Mouse (Mus musculus) liver, embryonic 15.5 days (tissue): ENCODE data around the gene Brd3. TPM values are rescaled to one million over a fixed set of nuclear protein-coding genes. Genes with fewer than 3 reads are reported as not detected.
"Not testable (repeated sequence)": the region's sequence is repeated elsewhere in the genome, so short reads cannot be mapped to it uniquely, and the experiment has no call there.

Experiments used
- ATAC-seq: fragments of 200-750 bp; cut with Nextera tagmentation; 2 replicates; pipeline ENCODE4 v1.8.0; 2017; ENCODE audit warnings: moderate number of reproducible peaks, mild to moderate bottlenecking, moderate library complexity; ENCODE audit not compliant: insufficient read depth
- H3K27ac ChIP-seq: fragments of 300-500 bp; sonication (generic); replicated peaks from 2 replicates; pipeline ENCODE4 v1.5.1; 2015; ENCODE audit warnings: mild to moderate bottlenecking, inconsistent platforms
- H3K27me3 ChIP-seq: fragments of 300-500 bp; sonication (generic); 2 replicates; pipeline ENCODE4 v1.6.1; 2015; ENCODE audit warnings: mild to moderate bottlenecking, inconsistent platforms
- H3K36me3 ChIP-seq: fragments of 300-500 bp; sonication (generic); replicated peaks from 2 replicates; pipeline ENCODE4 v1.6.1; 2015; ENCODE audit warnings: moderate library complexity, mild to moderate bottlenecking, inconsistent platforms
- H3K4me1 ChIP-seq: fragments of 300-500 bp; sonication (generic); replicated peaks from 2 replicates; pipeline ENCODE4 v1.6.1; 2015; ENCODE audit warnings: inconsistent platforms
- H3K4me2 ChIP-seq: fragments of 300-500 bp; sonication (generic); 2 replicates; pipeline ENCODE4 v1.6.1; 2015; ENCODE audit warnings: moderate library complexity, mild to moderate bottlenecking, inconsistent platforms
- H3K4me3 ChIP-seq: fragments of 300-500 bp; sonication (generic); replicated peaks from 2 replicates; pipeline ENCODE4 v1.5.1; 2015; ENCODE audit warnings: mild to moderate bottlenecking, inconsistent platforms
- H3K9ac ChIP-seq: fragments of 300-500 bp; sonication (generic); 2 replicates; pipeline ENCODE4 v1.6.1; 2015; ENCODE audit warnings: moderate library complexity, mild to moderate bottlenecking, inconsistent platforms
- H3K9me3 ChIP-seq: fragments of 300-500 bp; sonication (generic); replicated peaks from 2 replicates; pipeline ENCODE4 v1.6.1; 2016; ENCODE audit warnings: inconsistent platforms
- WGBS: fragments of 180-500 bp; shearing (Covaris S2); methylation state at CpG from one replicate; pipeline ENCODE4 v1.1.7; 2015; ENCODE audit warnings: mixed read lengths; ENCODE audit not compliant: insufficient replicate concordance; 5-methylcytosine and 5-hydroxymethylcytosine counted together
- polyA plus RNA-seq: library from polyadenylated mRNA; unstranded; fragments of >200 nt; fragmentation: Nextera tagmentation; extraction: Ambion mirVana; gene quantifications from 2 replicates; pipeline ENCODE4 v1.2.1, GENCODE M21; 2015

The Brd3 gene
- polyA plus RNA-seq, result 22.5 and 22.9 TPM in 2 replicates

DNA sequence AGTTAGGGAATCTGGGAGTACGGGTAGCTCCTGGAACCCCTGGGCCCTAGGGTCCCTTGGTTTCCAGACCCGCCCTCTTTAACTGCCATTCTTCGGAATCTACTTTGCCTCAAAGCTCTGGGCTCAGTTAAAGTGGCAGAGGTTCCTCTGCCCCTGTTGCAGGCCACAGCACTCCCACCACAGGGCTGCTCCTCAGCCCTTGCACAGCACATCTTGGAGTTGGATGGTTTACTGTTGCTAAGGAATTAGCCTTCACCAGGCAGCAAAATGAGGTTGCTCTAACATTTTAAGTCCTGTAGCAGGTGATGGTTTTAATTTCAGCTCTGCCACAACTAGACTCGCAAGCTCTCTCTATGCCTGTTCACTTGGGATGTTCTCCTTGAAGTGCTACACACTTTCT, at the start of gene Brd3:
Brd3 (minus strand) TSS at position 101 of the 400 bp plus-strand sequence.
- H3K4me3 ChIP-seq, result no peak within 1 kb of the TSS
- H3K4me2 ChIP-seq, result no peak within 1 kb of the TSS
- no peak for ATAC-seq
- H3K27ac ChIP-seq, result 0 out of 2 replicates have a peak within 1 kb of the TSS, but pooled peaks have one; percentile 19
- no peak within 1 kb of the TSS for H3K9ac ChIP-seq
- H3K9me3 ChIP-seq, result no peaks in the 10 kb centered on the region
- H3K27me3 ChIP-seq, result no peaks in the 10 kb centered on the region
- 70% methylated on average over 4 of the region's 4 CpGs for WGBS
- H3K36me3 ChIP-seq, result no peaks in the 10 kb centered on the region
- peaks cover 57% of the 10 kb centered on the region for H3K4me1 ChIP-seq

DNA sequence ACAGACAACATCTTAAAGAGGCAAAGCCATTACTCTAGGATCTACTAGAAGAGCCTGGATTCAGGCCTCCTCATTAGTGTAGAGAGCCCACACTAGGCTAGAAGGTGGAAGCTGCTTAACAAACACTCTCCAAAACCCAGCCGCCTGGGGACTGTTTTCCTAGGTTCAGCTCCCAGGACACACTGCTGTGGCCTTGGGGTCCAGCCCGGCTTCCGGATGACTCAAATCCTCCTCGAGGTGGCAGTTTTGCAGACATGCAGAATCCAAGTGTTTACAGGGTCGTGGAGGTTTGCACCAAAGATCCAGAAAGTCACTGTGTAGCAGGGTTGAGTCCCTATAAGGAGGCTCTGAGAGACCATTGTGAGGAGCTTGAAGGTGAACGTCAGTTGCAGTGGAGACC, 49.5 kb upstream of the Brd3 start:
- Histone ChIP-seq H3K9ac (no peak overlapping the region), H3K4me3 (no peak overlapping the region), H3K27me3 (no peaks in the 10 kb centered on the region), H3K4me2 (no peak overlapping the region), H3K27ac (no peak overlapping the region), H3K9me3 (no peaks in the 10 kb centered on the region), H3K4me1 (peaks cover 5% of the 10 kb centered on the region), H3K36me3 (no peaks in the 10 kb centered on the region)
- 58% methylated on average over 6 of the region's 6 CpGs for WGBS
- no peak for ATAC-seq

DNA sequence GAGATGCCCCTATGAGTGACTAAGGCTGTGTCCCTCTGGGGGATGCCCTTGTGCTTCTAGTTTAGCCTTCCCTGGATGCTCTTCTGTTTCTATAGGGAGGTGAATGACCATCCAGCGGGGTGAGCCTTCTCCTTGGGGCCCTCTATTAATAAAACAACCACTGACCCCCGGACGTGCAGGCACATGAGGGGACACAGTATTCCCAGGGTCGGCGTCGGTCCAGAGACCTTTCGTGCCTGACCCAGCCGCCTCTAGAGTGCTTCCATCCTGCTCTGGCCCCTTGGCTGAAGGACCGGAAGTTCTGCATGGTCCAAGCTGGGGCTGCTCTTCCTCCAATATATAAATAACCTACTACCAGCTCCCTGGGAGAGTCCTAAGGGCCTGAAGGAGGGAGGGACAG, 46.8 kb upstream of the Brd3 start:
- WGBS, result 53% methylated on average over 9 of the region's 9 CpGs
- Histone ChIP-seq H3K9ac (no peak overlapping the region), H3K4me2 (no peak overlapping the region), H3K9me3 (no peaks in the 10 kb centered on the region), H3K27me3 (no peaks in the 10 kb centered on the region), H3K4me3 (no peak overlapping the region), H3K27ac (no peak overlapping the region), H3K36me3 (no peaks in the 10 kb centered on the region), H3K4me1 (0 out of 2 replicates have a peak, but pooled peaks cover 3% of the 10 kb centered on the region)
- peak; percentile 62; the same call in 1 of the 2 replicates for ATAC-seq

DNA sequence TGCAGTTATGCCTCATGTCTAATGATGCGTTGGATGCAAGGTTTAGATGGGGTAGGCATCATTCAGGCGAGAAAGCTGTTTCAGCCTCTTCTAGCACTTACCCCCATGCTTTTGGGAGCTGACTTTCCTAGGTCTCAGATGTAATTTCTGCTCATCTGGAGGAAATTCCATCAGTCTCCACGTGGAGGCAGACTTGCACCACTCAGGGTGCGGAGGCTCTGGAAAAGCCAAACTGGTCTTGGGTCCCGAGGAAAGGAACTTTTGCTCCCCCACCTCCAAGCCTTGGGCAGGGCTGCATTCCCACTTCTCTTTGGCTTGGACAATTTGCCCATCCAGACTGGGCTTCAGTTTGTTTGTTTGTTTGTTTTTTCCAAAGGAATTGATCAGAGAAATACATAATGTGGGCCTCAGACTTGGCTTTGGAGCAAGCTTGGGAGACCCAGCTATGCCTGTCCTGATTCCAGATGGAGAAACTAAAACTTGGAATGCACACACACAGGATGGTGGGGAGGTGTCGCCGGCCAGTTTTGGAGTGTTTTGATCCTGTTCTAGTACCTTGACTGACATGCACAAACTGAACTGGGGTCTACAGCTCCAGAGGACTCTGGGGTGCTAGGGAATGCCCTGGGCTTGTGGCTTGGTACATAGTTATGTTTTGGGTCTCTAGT, 45.3 kb upstream of the Brd3 start:
- Histone ChIP-seq H3K9me3 (no peaks in the 10 kb centered on the region), H3K4me3 (no peak overlapping the region), H3K27me3 (no peaks in the 10 kb centered on the region), H3K4me1 (0 out of 2 replicates have a peak, but pooled peaks cover 3% of the 10 kb centered on the region), H3K27ac (no peak overlapping the region), H3K9ac (no peak overlapping the region), H3K36me3 (no peaks in the 10 kb centered on the region), H3K4me2 (no peak overlapping the region)
- whole genome bisulfite sequencing, result 22% methylated on average over 7 of the region's 7 CpGs
- no peak for ATAC-seq

DNA sequence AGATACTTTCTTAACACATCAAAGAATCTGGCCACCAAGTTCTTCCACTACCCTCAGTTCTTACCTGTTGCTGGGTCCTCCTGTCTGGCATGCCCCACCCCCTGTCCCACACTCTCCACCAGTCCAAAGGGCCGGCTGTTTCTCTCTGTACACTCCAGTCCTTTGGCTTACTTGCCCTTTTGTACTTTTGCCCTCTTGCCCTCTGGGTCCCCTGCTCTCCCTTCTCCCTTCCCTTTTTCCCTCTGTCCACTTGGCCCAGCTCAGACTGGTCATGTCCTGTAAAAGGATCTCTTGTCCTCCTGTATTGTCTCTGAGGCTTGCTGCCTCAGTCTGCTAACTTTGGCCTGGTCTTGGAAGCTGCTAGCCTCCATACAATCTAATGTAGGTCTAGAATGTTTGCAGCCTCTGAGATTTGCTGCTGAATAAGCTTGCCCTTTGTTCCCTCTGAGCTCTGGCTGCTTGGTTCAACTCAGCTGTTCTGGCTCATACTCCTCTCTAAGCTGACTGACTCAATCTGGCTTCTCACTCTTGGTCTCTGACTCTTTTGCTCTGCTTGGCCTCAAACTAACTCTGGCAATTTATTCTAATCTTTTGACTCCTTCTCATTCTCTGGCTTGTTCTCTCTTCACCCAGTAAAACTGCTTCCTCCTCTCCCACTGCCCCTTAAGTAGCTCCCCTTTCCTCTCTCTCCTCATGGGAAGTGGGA, 41.4 kb upstream of the Brd3 start:
- Histone ChIP-seq H3K4me3 (no peak overlapping the region), H3K9me3 (no peaks in the 10 kb centered on the region), H3K4me1 (no peaks in the 10 kb centered on the region), H3K36me3 (0 out of 2 replicates have a peak, but pooled peaks cover 4% of the 10 kb centered on the region), H3K27me3 (no peaks in the 10 kb centered on the region), H3K9ac (no peak overlapping the region), H3K4me2 (no peak overlapping the region), H3K27ac (no peak overlapping the region)
- ATAC-seq, result peak; percentile 37; the same call in 1 of the 2 replicates
- WGBS, result 64% methylated on average over 1 of the region's 1 CpGs

DNA sequence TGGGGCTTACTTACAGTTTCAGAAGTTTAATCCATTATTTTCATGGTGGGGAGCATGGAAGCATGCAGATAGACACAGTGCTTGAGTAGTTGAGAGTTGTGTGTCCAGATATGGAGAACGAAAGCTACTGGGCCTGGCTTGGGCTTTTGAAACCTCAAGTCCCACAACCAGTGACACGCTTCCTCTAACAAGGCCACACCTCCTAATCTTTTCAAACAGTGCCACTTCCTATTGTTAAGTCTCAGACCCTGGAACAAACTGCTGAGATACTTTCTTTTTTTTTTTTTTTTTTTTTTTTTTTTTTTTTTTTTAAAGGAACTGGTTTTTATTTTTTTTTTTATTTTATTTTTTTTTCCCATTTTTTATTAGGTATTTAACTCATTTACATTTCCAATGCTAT, 40.5 kb upstream of the Brd3 start:
- no peak overlapping the region for H3K4me2 ChIP-seq
- H3K4me1 ChIP-seq, result no peaks in the 10 kb centered on the region
- peaks cover 8% of the 10 kb centered on the region; the same call in 1 of the 2 replicates for H3K36me3 ChIP-seq
- WGBS, result 76% methylated on average over 2 of the region's 2 CpGs
- no peak overlapping the region for H3K27ac ChIP-seq
- H3K4me3 ChIP-seq, result no peak overlapping the region
- no peaks in the 10 kb centered on the region for H3K27me3 ChIP-seq
- H3K9ac ChIP-seq, result no peak overlapping the region
- ATAC-seq, result no peak
- H3K9me3 ChIP-seq, result no peaks in the 10 kb centered on the region

DNA sequence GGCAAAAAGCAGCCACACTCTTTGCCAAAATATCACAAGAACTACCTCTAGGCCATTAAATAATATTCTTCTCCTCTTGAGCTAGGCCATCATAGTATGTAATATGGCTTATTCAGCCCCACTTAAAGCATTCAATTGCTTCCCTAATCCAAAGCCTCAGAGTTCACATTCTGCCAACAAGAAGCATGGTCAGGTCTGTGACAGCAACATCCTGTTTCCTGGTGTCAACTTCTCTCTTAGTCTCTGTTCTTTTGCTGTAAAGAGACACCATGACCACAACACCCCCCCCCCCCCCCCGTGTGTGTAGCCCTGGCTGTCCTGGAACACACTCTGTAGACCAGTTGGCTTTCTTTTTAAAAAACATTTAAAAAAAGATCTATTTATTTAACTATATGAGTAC, 39.9 kb upstream of the Brd3 start:
- Histone ChIP-seq H3K27ac (no peak overlapping the region), H3K4me2 (no peak overlapping the region), H3K9ac (no peak overlapping the region), H3K9me3 (no peaks in the 10 kb centered on the region), H3K4me1 (no peaks in the 10 kb centered on the region), H3K4me3 (no peak overlapping the region), H3K36me3 (peaks cover 8% of the 10 kb centered on the region; the same call in 1 of the 2 replicates), H3K27me3 (no peaks in the 10 kb centered on the region)
- WGBS, result 19% methylated on average over 1 of the region's 1 CpGs
- no peak for ATAC-seq

DNA sequence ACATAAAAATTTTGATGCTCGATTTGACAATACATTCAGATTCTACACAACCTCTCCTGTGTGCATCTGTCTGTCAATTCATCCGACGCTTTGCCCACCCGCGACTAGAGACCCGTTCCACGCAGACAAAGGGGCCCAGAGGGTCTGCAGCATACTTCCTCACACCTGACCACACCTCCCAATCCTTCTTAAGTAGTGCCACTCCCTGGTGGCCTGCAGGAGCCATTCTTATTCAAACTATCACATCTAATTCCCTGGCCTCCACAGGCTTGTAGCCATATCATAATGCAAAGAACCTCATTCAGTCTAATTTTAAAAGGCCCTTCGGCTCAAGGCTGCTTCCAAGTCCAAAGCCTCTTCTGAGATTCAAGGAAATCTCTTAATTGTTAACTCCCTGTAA, 38.6 kb upstream of the Brd3 start:
- not testable (repeated sequence) for ATAC-seq, H3K36me3 ChIP-seq, H3K4me2 ChIP-seq, H3K9ac ChIP-seq, H3K4me3 ChIP-seq, H3K4me1 ChIP-seq, H3K27ac ChIP-seq, H3K27me3 ChIP-seq, H3K9me3 ChIP-seq
- WGBS, result 78% methylated on average over 8 of the region's 8 CpGs

DNA sequence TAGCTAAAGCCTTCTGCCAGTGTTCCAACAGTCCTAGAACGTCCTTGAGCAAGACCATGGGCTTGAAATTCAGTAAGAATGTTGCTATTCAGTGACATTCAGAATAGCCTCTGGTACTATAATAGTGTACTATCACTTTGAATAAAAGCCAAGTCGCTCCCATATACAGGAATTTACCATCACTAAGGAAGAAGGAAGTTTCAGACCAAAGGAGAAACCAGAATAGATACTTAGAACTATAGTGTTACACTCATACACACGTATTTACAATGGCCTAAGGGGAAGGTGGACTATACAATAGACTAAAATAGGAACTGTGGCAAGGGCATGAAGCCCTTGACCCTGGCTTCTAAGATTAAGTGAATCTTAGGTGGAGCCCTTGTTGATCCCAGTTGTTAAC, 38.1 kb upstream of the Brd3 start:
- WGBS, result 70% methylated on average over 3 of the region's 3 CpGs
- H3K36me3 ChIP-seq, H3K27ac ChIP-seq, H3K27me3 ChIP-seq, H3K9ac ChIP-seq, H3K4me2 ChIP-seq, H3K9me3 ChIP-seq, H3K4me3 ChIP-seq, ATAC-seq: not testable (repeated sequence)
- H3K4me1 ChIP-seq, result peaks cover 13% of the 10 kb centered on the region

DNA sequence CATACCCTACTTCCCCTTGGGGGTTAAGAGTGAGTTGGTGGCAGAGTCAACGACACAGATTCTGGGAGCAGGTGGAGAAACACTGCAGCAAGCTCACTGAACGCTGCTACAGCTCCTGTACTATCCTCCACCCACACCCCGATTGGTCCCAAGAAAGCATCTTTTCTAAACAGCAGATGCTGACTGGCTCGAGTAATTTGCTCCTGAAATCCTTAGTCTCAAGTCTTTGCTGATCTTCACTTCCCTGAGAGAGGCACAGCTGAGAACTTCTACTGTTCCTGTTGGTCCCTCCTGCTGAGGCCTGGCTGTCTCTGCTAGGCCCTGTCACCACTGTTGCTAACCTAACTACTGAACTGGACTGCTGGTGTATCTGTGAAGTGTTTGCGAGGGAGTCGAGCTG, 37.2 kb upstream of the Brd3 start:
- Histone ChIP-seq H3K4me2 (no peak overlapping the region), H3K36me3 (peaks cover 8% of the 10 kb centered on the region; the same call in 1 of the 2 replicates), H3K27ac (no peak overlapping the region), H3K9ac (no peak overlapping the region), H3K4me3 (no peak overlapping the region), H3K4me1 (peaks cover 15% of the 10 kb centered on the region), H3K9me3 (no peaks in the 10 kb centered on the region), H3K27me3 (no peaks in the 10 kb centered on the region)
- 73% methylated on average over 6 of the region's 6 CpGs for WGBS
- no peak for ATAC-seq

DNA sequence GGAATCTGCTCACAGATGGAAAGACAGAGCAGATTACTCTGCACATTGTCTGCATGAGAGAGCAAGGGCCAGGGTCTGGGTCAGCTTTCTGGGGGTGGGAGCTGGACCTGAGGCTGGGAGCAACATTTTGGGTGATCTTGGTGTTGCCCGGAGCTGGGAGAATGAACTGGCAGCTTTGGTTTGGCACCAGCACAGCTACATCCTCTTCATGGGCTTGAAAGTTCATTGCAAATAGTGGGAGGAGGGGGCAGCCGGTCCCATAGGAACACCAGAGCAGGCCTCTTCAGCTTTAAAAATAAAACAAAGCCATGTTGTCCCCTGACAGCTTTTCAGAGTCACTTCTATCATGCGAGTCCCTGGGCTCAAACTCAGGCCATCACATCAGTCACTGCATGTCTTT, 33.8 kb upstream of the Brd3 start:
- Histone ChIP-seq H3K4me2 (peak overlapping the region; percentile 84), H3K4me1 (peaks cover 21% of the 10 kb centered on the region), H3K9ac (peak overlapping the region; percentile 62), H3K9me3 (no peaks in the 10 kb centered on the region), H3K27me3 (no peaks in the 10 kb centered on the region), H3K27ac (peak overlapping the region; percentile 94), H3K4me3 (peak overlapping the region; percentile 64), H3K36me3 (peaks cover 8% of the 10 kb centered on the region)
- 69% methylated on average over 3 of the region's 3 CpGs for WGBS
- no peak for ATAC-seq
